Mouse (Mus musculus) MEL (cell line): ENCODE results near the gene BC029722. TPM values are rescaled to one million over a fixed set of nuclear protein-coding genes. Genes with fewer than 3 reads are reported as not detected.

Source experiments
- DNase-seq: peaks from one replicate; pipeline ENCODE4 v3.0.0; 2011; ENCODE audit warnings: low read depth, low spot score
- H3K27ac ChIP-seq: 2 replicates; pipeline ENCODE4 v1.5.1; 2012; ENCODE audit warnings: low read depth, mild to moderate bottlenecking, control low read depth, low read length, moderate library complexity; ENCODE audit not compliant: control insufficient read depth
- H3K27me3 ChIP-seq, 2 experiments: fragments of 150-350 bp in 1 of 2; sonication (generic) in 1 of 2; 2 replicates each; pipeline ENCODE4 v1.6.1; 2012; ENCODE audit warnings: low read length in 2 of 2, mild to moderate bottlenecking in 2 of 2, improper control_type of control experiment in 1 of 2, moderate library complexity in 1 of 2; ENCODE audit not compliant: insufficient read depth in 2 of 2, control insufficient read depth in 1 of 2
- H3K36me3 ChIP-seq, 2 experiments: 2 replicates each; pipeline ENCODE4 v1.6.1; 2012 to 2014; ENCODE audit warnings: low read length in 2 of 2, improper control_type of control experiment in 1 of 2, inconsistent platforms in 1 of 2, mild to moderate bottlenecking in 1 of 2; ENCODE audit not compliant: insufficient read depth in 2 of 2, control insufficient read depth in 1 of 2
- H3K4me1 ChIP-seq, 2 experiments: fragments of 150-350 bp in 1 of 2; sonication (generic) in 1 of 2; 2 replicates each; pipeline ENCODE4 v1.6.1; 2012; ENCODE audit warnings: low read length in 2 of 2, improper control_type of control experiment in 1 of 2, mild to moderate bottlenecking in 1 of 2; ENCODE audit not compliant: insufficient read depth in 2 of 2, control insufficient read depth in 1 of 2
- H3K4me3 ChIP-seq, 2 experiments: fragments of 150-350 bp in 1 of 2; sonication (generic) in 1 of 2; 2 replicates each; pipeline ENCODE4 v1.5.1; 2012; ENCODE audit warnings: low read depth in 2 of 2, low read length in 2 of 2, mild to moderate bottlenecking in 2 of 2, moderate library complexity in 2 of 2, control low read depth in 1 of 2, improper control_type of control experiment in 1 of 2; ENCODE audit not compliant: control insufficient read depth in 1 of 2, insufficient read depth in 1 of 2
- H3K79me2 ChIP-seq: 2 replicates; pipeline ENCODE4 v1.6.1; 2012; ENCODE audit warnings: mild to moderate bottlenecking, low read length, moderate library complexity; ENCODE audit not compliant: control insufficient read depth, poor library complexity, insufficient read depth
- H3K9ac ChIP-seq: 2 replicates; pipeline ENCODE4 v1.6.1; 2012; ENCODE audit warnings: low read depth, mild to moderate bottlenecking, control low read depth, low read length, moderate library complexity; ENCODE audit not compliant: control insufficient read depth, poor library complexity, severe bottlenecking
- H3K9me3 ChIP-seq: fragments of 150-350 bp; sonication (generic); replicated peaks from 2 replicates; pipeline ENCODE4 v1.6.1; 2012; ENCODE audit warnings: mild to moderate bottlenecking, low read length, improper control_type of control experiment, moderate library complexity; ENCODE audit not compliant: insufficient read depth
- BHLHE40 ChIP-seq: IDR thresholded peaks from 2 replicates; pipeline ENCODE4 v1.6.1; 2012; ENCODE audit warnings: low read depth, mild to moderate bottlenecking, inconsistent platforms, low read length, improper control_type of control experiment, borderline replicate concordance
- CHD2 ChIP-seq: IDR thresholded peaks from 2 replicates; pipeline ENCODE4 v1.6.1; 2011; ENCODE audit warnings: low read length, improper control_type of control experiment
- E2F4 ChIP-seq: IDR thresholded peaks from 2 replicates; pipeline ENCODE4 v1.6.1; 2011; ENCODE audit warnings: low read depth, low read length, improper control_type of control experiment, borderline replicate concordance
- ELF1 ChIP-seq: IDR thresholded peaks from 2 replicates; pipeline ENCODE4 v1.6.1; 2014; ENCODE audit warnings: low read depth, mild to moderate bottlenecking, inconsistent platforms, low read length, improper control_type of control experiment, moderate library complexity
- ETS1 ChIP-seq: IDR thresholded peaks from 2 replicates; pipeline ENCODE4 v1.6.1; 2012; ENCODE audit warnings: low read depth, mild to moderate bottlenecking, inconsistent platforms, low read length, improper control_type of control experiment, moderate library complexity
- JUND ChIP-seq: IDR thresholded peaks from 2 replicates; pipeline ENCODE4 v1.6.1; 2011; ENCODE audit warnings: low read depth, mild to moderate bottlenecking, improper control_type of control experiment, low read length
- MAFK ChIP-seq: IDR thresholded peaks from 2 replicates; pipeline ENCODE4 v1.6.1; 2011; ENCODE audit warnings: low read depth, mild to moderate bottlenecking, low read length, improper control_type of control experiment, borderline replicate concordance
- MAX ChIP-seq: IDR thresholded peaks from 2 replicates; pipeline ENCODE4 v1.6.1; 2011; ENCODE audit warnings: low read length, improper control_type of control experiment
- MAZ ChIP-seq: IDR thresholded peaks from 2 replicates; pipeline ENCODE4 v1.6.1; 2012; ENCODE audit warnings: low read depth, mild to moderate bottlenecking, inconsistent platforms, low read length, improper control_type of control experiment
- MXI1 ChIP-seq: IDR thresholded peaks from 2 replicates; pipeline ENCODE4 v1.6.1; 2011; ENCODE audit warnings: mild to moderate bottlenecking, low read depth, low read length, improper control_type of control experiment
- MYC ChIP-seq: IDR thresholded peaks from 2 replicates; pipeline ENCODE4 v1.6.1; 2011; ENCODE audit warnings: low read depth, mild to moderate bottlenecking, low read length, improper control_type of control experiment, moderate library complexity
- NRF1 ChIP-seq: IDR thresholded peaks from 2 replicates; pipeline ENCODE4 v1.6.1; 2014; ENCODE audit warnings: low read depth, mild to moderate bottlenecking, inconsistent platforms, low read length, improper control_type of control experiment, moderate library complexity; ENCODE audit not compliant: poor library complexity, insufficient read depth, severe bottlenecking
- POLR2AphosphoS2 ChIP-seq: IDR thresholded peaks from 2 replicates; pipeline ENCODE4 v1.6.1; 2011; ENCODE audit warnings: low read length, improper control_type of control experiment
- RAD21 ChIP-seq: IDR thresholded peaks from 2 replicates; pipeline ENCODE4 v1.6.1; 2011; ENCODE audit warnings: mild to moderate bottlenecking, low read depth, low read length, improper control_type of control experiment
- RCOR1 ChIP-seq: IDR thresholded peaks from 2 replicates; pipeline ENCODE4 v1.6.1; 2012; ENCODE audit warnings: low read depth, mild to moderate bottlenecking, inconsistent platforms, low read length, improper control_type of control experiment
- SIN3A ChIP-seq: IDR thresholded peaks from 2 replicates; pipeline ENCODE4 v1.6.1; 2012; ENCODE audit warnings: low read length, improper control_type of control experiment, inconsistent platforms
- SMC3 ChIP-seq: IDR thresholded peaks from 2 replicates; pipeline ENCODE4 v1.6.1; 2011; ENCODE audit warnings: low read depth, low read length, improper control_type of control experiment
- TBP ChIP-seq: IDR thresholded peaks from 2 replicates; pipeline ENCODE4 v1.8.0; 2011; ENCODE audit warnings: low read depth, low read length, improper control_type of control experiment
- UBTF ChIP-seq: IDR thresholded peaks from 2 replicates; pipeline ENCODE4 v1.6.1; 2012; ENCODE audit warnings: low read depth, mild to moderate bottlenecking, inconsistent platforms, low read length, improper control_type of control experiment, moderate library complexity, borderline replicate concordance; ENCODE audit not compliant: insufficient read depth
- USF1 ChIP-seq: IDR thresholded peaks from 2 replicates; pipeline ENCODE4 v1.6.1; 2014; ENCODE audit warnings: low read depth, mild to moderate bottlenecking, inconsistent platforms, low read length, improper control_type of control experiment, moderate library complexity
- USF2 ChIP-seq, 2 experiments: IDR thresholded peaks; 2 replicates each; pipeline ENCODE4 v1.6.1; 2011 to 2012; ENCODE audit warnings: improper control_type of control experiment in 2 of 2, low read length in 2 of 2, borderline replicate concordance in 1 of 2, inconsistent platforms in 1 of 2, low read depth in 1 of 2, mild to moderate bottlenecking in 1 of 2; ENCODE audit not compliant: insufficient read depth in 1 of 2
- ZMIZ1 ChIP-seq: IDR thresholded peaks from 2 replicates; pipeline ENCODE4 v1.6.1; 2012; ENCODE audit warnings: low read depth, mild to moderate bottlenecking, inconsistent platforms, low read length, improper control_type of control experiment, moderate library complexity
- polyA plus RNA-seq, 2 experiments: library from polyadenylated mRNA; stranded (reverse) in 1 of 2; unstranded in 1 of 2; fragments of >175 nt in 1 of 2; fragments of >200 nt in 1 of 2; gene quantifications; 2 replicates each; pipeline versions ENCODE4 v1.2.1 to v1.2.4; 2012; ENCODE audit warnings: low replicate concordance in 2 of 2, low read depth in 1 of 2; ENCODE audit not compliant: insufficient read length in 2 of 2, insufficient read depth in 1 of 2, missing spikeins in 1 of 2
- total RNA-seq: library from RNA; depleted of rRNA; stranded (reverse); fragments of 300-350 nt; gene quantifications from 2 replicates; pipeline ENCODE4 v1.2.3, GENCODE M21; 2012

The BC029722 gene
- total and polyA plus RNA-seq, 3 experiments, result 5.9 to 19.7 TPM; not detected in 1

- no peak overlapping the region for H3K27ac ChIP-seq
- no peaks in the 10 kb centered on the region for H3K27me3 ChIP-seq
- peaks cover 30% of the 10 kb centered on the region for H3K79me2 ChIP-seq
- no peak for TF ChIP-seq RCOR1
- no peak for TF ChIP-seq ETS1
- TF ChIP-seq MAZ, result no peak
- no peak for TF ChIP-seq USF1
- TF ChIP-seq MXI1, result no peak
- TF ChIP-seq SIN3A, result no peak
- TF ChIP-seq ZMIZ1, result no peak
- no peak for TF ChIP-seq E2F4
- no peak for TF ChIP-seq MYC
- TF ChIP-seq CHD2, result no peak
- TF ChIP-seq NRF1, result no peak
- no peak for TF ChIP-seq MAFK
- no peak for TF ChIP-seq TBP
- no peak for TF ChIP-seq ELF1
- no peak for TF ChIP-seq USF2 (IDR thresholded peaks at IDR 0.05; ENCODE audit: borderline replicate concordance in 1 of 2, insufficient read depth in 1 of 2, low read depth in 1 of 2, low read length in 2 of 2)
- no peak for TF ChIP-seq UBTF
- no peak for TF ChIP-seq SMC3
- no peak for TF ChIP-seq RAD21
- no peak for TF ChIP-seq MAX
- no peak for DNase-seq
- no peaks in the 10 kb centered on the region for H3K9me3 ChIP-seq
- peaks cover 2 to 26% of the 10 kb centered on the region in 2 experiments for H3K4me1 ChIP-seq
- H3K9ac ChIP-seq, result no peak overlapping the region
- H3K4me3 ChIP-seq, result no peak overlapping the region
- peaks cover 11 to 22% of the 10 kb centered on the region in 2 experiments for H3K36me3 ChIP-seq
These were observed 4.5 kb upstream of the BC029722 start for GRCm38 (mm10) chr2:155823722-155824121.

GRCm38 (mm10) chr2:155820779-155821178, 1.6 kb upstream of the BC029722 start:
- H3K4me1 ChIP-seq, result peaks cover 4 to 20% of the 10 kb centered on the region in 2 experiments
- H3K4me3 ChIP-seq, result no peak overlapping the region
- no peak overlapping the region for H3K27ac ChIP-seq
- H3K9me3 ChIP-seq, result no peaks in the 10 kb centered on the region
- no peaks in the 10 kb centered on the region for H3K27me3 ChIP-seq
- no peak for TF ChIP-seq POLR2AphosphoS2
- no peak for TF ChIP-seq MXI1
- TF ChIP-seq JUND, result no peak
- TF ChIP-seq MAFK, result no peak
- TF ChIP-seq USF1, result 0 out of 2 replicates have a peak, but pooled peaks have one; percentile 5
- no peak for TF ChIP-seq ZMIZ1
- no peak for TF ChIP-seq BHLHE40
- DNase-seq, result no peak
- H3K36me3 ChIP-seq, result peaks cover 11 to 20% of the 10 kb centered on the region in 2 experiments
- H3K79me2 ChIP-seq, result peaks cover 22% of the 10 kb centered on the region
- H3K9ac ChIP-seq, result no peak overlapping the region
